Mouse (Mus musculus) embryonic facial prominence, embryonic 11.5 days (tissue): Measurements from ENCODE around the gene AA986860. TPM values are rescaled to one million over a fixed set of nuclear protein-coding genes. Genes with fewer than 3 reads are reported as not detected.

Source experiments
- ATAC-seq: fragments of 200-750 bp; cut with Nextera tagmentation; replicated peaks from 2 replicates; pipeline ENCODE4 v1.8.0; 2017; ENCODE audit warnings: low read depth; ENCODE audit not compliant: insufficient number of reproducible peaks, low FRiP score, low TSS enrichment
- DNase-seq: peaks from one replicate; pipeline ENCODE4 v3.0.0-alpha.2; 2015; ENCODE audit warnings: low spot score
- H3K27ac ChIP-seq: fragments of 300-500 bp; sonication (generic); replicated peaks from 2 replicates; pipeline ENCODE4 v1.5.1; 2014; ENCODE audit warnings: mild to moderate bottlenecking, low read depth, low read length, control low read depth
- H3K27me3 ChIP-seq: fragments of 300-500 bp; sonication (generic); 2 replicates; pipeline ENCODE4 v1.6.1; 2014; ENCODE audit warnings: mild to moderate bottlenecking, low read length, moderate library complexity, mixed read lengths; ENCODE audit not compliant: control insufficient read depth, insufficient read depth
- H3K36me3 ChIP-seq: fragments of 300-500 bp; sonication (generic); replicated peaks from 2 replicates; pipeline ENCODE4 v1.6.1; 2014; ENCODE audit warnings: low read depth, mild to moderate bottlenecking, low read length, moderate library complexity, mixed read lengths; ENCODE audit not compliant: control insufficient read depth, insufficient read depth
- H3K4me1 ChIP-seq: fragments of 300-500 bp; sonication (generic); 2 replicates; pipeline ENCODE4 v1.6.1; 2014; ENCODE audit warnings: low read length, mixed read lengths; ENCODE audit not compliant: control insufficient read depth, insufficient read depth
- H3K4me2 ChIP-seq: fragments of 300-500 bp; sonication (generic); 2 replicates; pipeline ENCODE4 v1.6.1; 2014; ENCODE audit warnings: low read depth, mild to moderate bottlenecking, control low read depth, low read length, moderate library complexity
- H3K4me3 ChIP-seq: fragments of 300-500 bp; sonication (generic); 2 replicates; pipeline ENCODE4 v1.5.1; 2014; ENCODE audit warnings: low read depth, low read length, control low read depth
- H3K9ac ChIP-seq: fragments of 300-500 bp; sonication (generic); replicated peaks from 2 replicates; pipeline ENCODE4 v1.6.1; 2014; ENCODE audit warnings: mild to moderate bottlenecking, control low read depth, low read length
- H3K9me3 ChIP-seq: fragments of 300-500 bp; sonication (generic); replicated peaks from 2 replicates; pipeline ENCODE4 v1.6.1; 2016; ENCODE audit warnings: mild to moderate bottlenecking, low read length, inconsistent platforms, mixed read lengths; ENCODE audit not compliant: control insufficient read depth
- WGBS: fragments of 180-500 bp; shearing (Covaris S2); extraction: QIAGEN DNeasy Blood & Tissue Kit; methylation state at CpG from one replicate; pipeline ENCODE4 v1.1.7; 2014; 5-methylcytosine and 5-hydroxymethylcytosine counted together
- polyA plus RNA-seq: library from polyadenylated mRNA; unstranded; fragments of >200 nt; fragmentation: Nextera tagmentation; extraction: Ambion mirVana; gene quantifications from 2 replicates; pipeline ENCODE4 v1.2.1, GENCODE M21; 2014

Gene AA986860
- polyA plus RNA-seq, 1 experiment from 2014 or later = 0.67 TPM

GRCm38 (mm10) chr1:130715561-130716217 lies 16.1 kb upstream of the AA986860 start, which contains the start of gene Gm29427:
Gene Gm29427 (minus strand): TSS chr1:130715799.
- WGBS = 1% methylated on average over 38 of the region's 38 CpGs
- no peaks in the 10 kb centered on the region for H3K9me3 ChIP-seq
- ATAC-seq (peak; percentile 94), DNase-seq (peak; percentile 84)
- no peaks in the 10 kb centered on the region for H3K27me3 ChIP-seq
- no peaks in the 10 kb centered on the region for H3K4me1 ChIP-seq
- H3K27ac ChIP-seq = 0 out of 2 replicates have a peak within 1 kb of the TSS, but pooled peaks have one; percentile 3
- no peaks in the 10 kb centered on the region for H3K36me3 ChIP-seq
- peak within 1 kb of the TSS; percentile 83 for H3K4me3 ChIP-seq
- peak within 1 kb of the TSS; percentile 95 for H3K9ac ChIP-seq
- H3K4me2 ChIP-seq = peak within 1 kb of the TSS; percentile 88

DNA sequence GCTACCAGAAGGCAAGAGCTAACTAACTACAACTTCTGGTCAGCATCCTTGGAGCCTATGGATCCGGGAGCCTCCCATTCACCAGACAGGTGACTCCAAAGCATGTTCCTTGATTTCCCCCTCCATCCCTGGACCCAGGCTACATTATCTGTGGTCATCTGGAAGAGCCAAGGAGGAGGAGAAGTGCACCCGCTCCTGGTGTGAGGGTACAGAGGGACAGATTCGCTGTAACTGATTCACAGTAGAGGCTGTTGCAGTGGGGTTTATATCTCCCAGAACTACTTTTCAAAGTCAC lies 15.6 kb upstream of the AA986860 start:
- peak; percentile 26 for ATAC-seq
- 0 out of 2 replicates have a peak overlapping the region, but pooled peaks have one; percentile 3 for H3K27ac ChIP-seq

GRCm38 (mm10) chr1:130716513-130717290 lies 15.1 kb upstream of the AA986860 start:
- under 1% methylated on average over 42 of the region's 42 CpGs for WGBS
- Histone ChIP-seq H3K4me3 (peak overlapping the region; percentile 83), H3K36me3 (no peaks in the 10 kb centered on the region), H3K4me2 (peak overlapping the region; percentile 88), H3K27ac (peak overlapping the region; percentile 3; the same call in 1 of the 2 replicates), H3K9ac (peak overlapping the region; percentile 95), H3K4me1 (no peaks in the 10 kb centered on the region), H3K27me3 (no peaks in the 10 kb centered on the region), H3K9me3 (no peaks in the 10 kb centered on the region)
- DNase-seq = peak; percentile 37
- ATAC-seq = peak; percentile 29

More for the DNA sequence above, 15.6 kb upstream of the AA986860 start:
- Histone ChIP-seq H3K4me1 (no peaks in the 10 kb centered on the region), H3K4me2 (peak overlapping the region; percentile 88), H3K27me3 (no peaks in the 10 kb centered on the region), H3K4me3 (peak overlapping the region; percentile 83), H3K9ac (peak overlapping the region; percentile 95), H3K36me3 (no peaks in the 10 kb centered on the region), H3K9me3 (no peaks in the 10 kb centered on the region)
- no peak for DNase-seq
- WGBS = 2% methylated on average over 3 of the region's 3 CpGs

- H3K4me2 ChIP-seq = peak within 1 kb of the TSS; percentile 88
- H3K4me1 ChIP-seq = no peaks in the 10 kb centered on the region
- peak; percentile 93 for DNase-seq
- no peaks in the 10 kb centered on the region for H3K27me3 ChIP-seq
- H3K36me3 ChIP-seq = no peaks in the 10 kb centered on the region
- peak within 1 kb of the TSS; percentile 3; the same call in 1 of the 2 replicates for H3K27ac ChIP-seq
- no peaks in the 10 kb centered on the region for H3K9me3 ChIP-seq
- peak; percentile 75 for ATAC-seq
- under 1% methylated on average over 53 of the region's 54 CpGs for WGBS
- peak within 1 kb of the TSS; percentile 95 for H3K9ac ChIP-seq
- H3K4me3 ChIP-seq = peak within 1 kb of the TSS; percentile 83
These were observed 14.4 kb upstream of the AA986860 start, which contains the start of gene Yod1 for GRCm38 (mm10) chr1:130717291-130717871. Gene Yod1 (plus strand): TSS chr1:130717327.

- no peak for ATAC-seq
These were observed 7.6 kb upstream of the AA986860 start for GRCm38 (mm10) chr1:130724206-130724605.

DNA sequence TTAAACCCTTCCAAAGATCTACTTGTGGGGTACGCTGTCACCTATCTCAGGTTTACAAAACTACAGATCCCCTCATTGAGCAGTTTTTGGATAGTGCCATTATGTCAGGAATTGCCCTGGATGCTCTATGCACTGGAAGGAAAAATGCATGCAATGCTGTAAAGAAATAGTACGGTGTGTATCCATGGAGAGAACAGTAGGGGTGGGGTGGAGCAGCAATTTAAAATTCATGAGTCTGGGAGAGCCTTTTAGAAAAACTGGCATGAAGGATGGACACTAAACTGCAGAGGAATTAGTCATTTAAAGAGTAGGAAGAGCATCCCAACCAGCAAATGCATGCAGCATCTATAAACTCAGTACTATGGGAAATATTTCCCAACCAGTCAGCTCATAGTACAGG lies 5.4 kb upstream of the AA986860 start:
- Histone ChIP-seq H3K27ac (no peak overlapping the region), H3K36me3 (no peaks in the 10 kb centered on the region), H3K9ac (no peak overlapping the region), H3K27me3 (no peaks in the 10 kb centered on the region), H3K4me1 (no peaks in the 10 kb centered on the region), H3K4me2 (no peak overlapping the region), H3K4me3 (no peak overlapping the region), H3K9me3 (no peaks in the 10 kb centered on the region)
- DNase-seq (no peak), ATAC-seq (no peak)
- 94% methylated on average over 2 of the region's 2 CpGs for WGBS

More at GRCm38 (mm10) chr1:130724206-130724605, 7.6 kb upstream of the AA986860 start:
- H3K9ac ChIP-seq = no peak overlapping the region
- no peaks in the 10 kb centered on the region for H3K36me3 ChIP-seq
- no peaks in the 10 kb centered on the region for H3K9me3 ChIP-seq
- H3K4me1 ChIP-seq = no peaks in the 10 kb centered on the region
- H3K4me3 ChIP-seq = no peak overlapping the region
- H3K4me2 ChIP-seq = no peak overlapping the region
- H3K27me3 ChIP-seq = no peaks in the 10 kb centered on the region
- DNase-seq = no peak
- WGBS = 95% methylated on average over 5 of the region's 5 CpGs
- no peak overlapping the region for H3K27ac ChIP-seq

GRCm38 (mm10) chr1:130728070-130728469 lies 3.7 kb upstream of the AA986860 start:
- ATAC-seq (no peak), DNase-seq (no peak)
- Histone ChIP-seq H3K9ac (no peak overlapping the region), H3K9me3 (no peaks in the 10 kb centered on the region), H3K4me3 (no peak overlapping the region), H3K27ac (no peak overlapping the region), H3K4me2 (no peak overlapping the region), H3K36me3 (no peaks in the 10 kb centered on the region), H3K27me3 (no peaks in the 10 kb centered on the region), H3K4me1 (no peaks in the 10 kb centered on the region)
- WGBS = 79% methylated on average over 1 of the region's 1 CpGs
